Mouse (Mus musculus) stomach, postnatal 0 days (tissue): ENCODE measurements at regions not wholly inside any gene's neighbourhood (a gene's known extent, or its start where the extent isn't known, plus 50 kb on each side); places are given as distances from the start of the nearest gene placed in this dataset.

ENCODE experiments used
- ATAC-seq: fragments of 200-750 bp; cut with Nextera tagmentation; 2 replicates; pipeline ENCODE4 v1.8.0; 2017; ENCODE audit not compliant: low FRiP score, low TSS enrichment
- DNase-seq: peaks from one replicate; pipeline ENCODE4 v3.0.0-alpha.2; 2016; ENCODE audit warnings: low spot score
- H3K27ac ChIP-seq: fragments of 300-500 bp; sonication (generic); replicated peaks from 2 replicates; pipeline ENCODE4 v1.5.1; 2014; ENCODE audit warnings: mild to moderate bottlenecking, control low read depth
- H3K27me3 ChIP-seq: fragments of 300-500 bp; sonication (generic); 2 replicates; pipeline ENCODE4 v1.6.1; 2014; ENCODE audit warnings: low read length; ENCODE audit not compliant: control insufficient read depth, insufficient read depth
- H3K36me3 ChIP-seq: fragments of 300-500 bp; sonication (generic); 2 replicates; pipeline ENCODE4 v1.6.1; 2014; ENCODE audit warnings: low read length, mixed read lengths; ENCODE audit not compliant: control insufficient read depth, insufficient read depth
- H3K4me1 ChIP-seq: fragments of 300-500 bp; sonication (generic); replicated peaks from 2 replicates; pipeline ENCODE4 v1.6.1; 2014; ENCODE audit warnings: antibody characterized with exemption; ENCODE audit not compliant: control insufficient read depth, insufficient read depth
- H3K4me2 ChIP-seq: fragments of 300-500 bp; sonication (generic); replicated peaks from 2 replicates; pipeline ENCODE4 v1.6.1; 2014; ENCODE audit warnings: low read depth, mild to moderate bottlenecking, control low read depth, moderate library complexity
- H3K4me3 ChIP-seq: fragments of 300-500 bp; sonication (generic); 2 replicates; pipeline ENCODE4 v1.5.1; 2014; ENCODE audit warnings: low read depth, low read length, control low read depth
- H3K9ac ChIP-seq: fragments of 300-500 bp; sonication (generic); 2 replicates; pipeline ENCODE4 v1.6.1; 2014; ENCODE audit warnings: mild to moderate bottlenecking, low read length, control low read depth, mixed read lengths
- H3K9me3 ChIP-seq: fragments of 300-500 bp; sonication (generic); 2 replicates; pipeline ENCODE4 v1.6.1; 2016; ENCODE audit warnings: low read length; ENCODE audit not compliant: control insufficient read depth
- CTCF ChIP-seq: IDR thresholded peaks from 2 replicates; pipeline ENCODE4 v1.5.1; 2016; ENCODE audit warnings: antibody characterized with exemption, low read depth, mild to moderate bottlenecking, moderate library complexity
- EP300 ChIP-seq: optimal IDR thresholded peaks from 2 replicates; pipeline ENCODE3; 2016; ENCODE audit warnings: antibody characterized with exemption
- WGBS: fragments of 180-500 bp; shearing (Covaris S2); extraction: QIAGEN DNeasy Blood & Tissue Kit; methylation state at CpG from one replicate; pipeline ENCODE4 v1.1.7; 2014; 5-methylcytosine and 5-hydroxymethylcytosine counted together

GRCm38 (mm10) chr14:116586742-116587141 is 338.4 kb upstream of the Gpc6 start:
- Histone ChIP-seq H3K9ac (no peak overlapping the region), H3K27me3 (no peaks in the 10 kb centered on the region), H3K4me1 (no peaks in the 10 kb centered on the region), H3K36me3 (no peaks in the 10 kb centered on the region), H3K4me2 (no peak overlapping the region), H3K27ac (no peak overlapping the region), H3K9me3 (no peaks in the 10 kb centered on the region), H3K4me3 (no peak overlapping the region)
- DNase-seq (no peak), ATAC-seq (no peak)
- TF ChIP-seq EP300, result no peak
- TF ChIP-seq CTCF, result no peak
- WGBS, result 39% methylated on average over 4 of the region's 4 CpGs

- no peak for DNase-seq
- no peak overlapping the region for H3K4me3 ChIP-seq
- H3K27me3 ChIP-seq, result no peaks in the 10 kb centered on the region
- no peak overlapping the region for H3K4me2 ChIP-seq
- TF ChIP-seq EP300 (no peak), CTCF (no peak)
- no peaks in the 10 kb centered on the region for H3K9me3 ChIP-seq
- no peaks in the 10 kb centered on the region for H3K4me1 ChIP-seq
- ATAC-seq, result no peak
- 89% methylated on average over 2 of the region's 2 CpGs for WGBS
- no peak overlapping the region for H3K27ac ChIP-seq
- no peak overlapping the region for H3K9ac ChIP-seq
- H3K36me3 ChIP-seq, result no peaks in the 10 kb centered on the region
Measured at GRCm38 (mm10) chr14:116589529-116589928, 335.6 kb upstream of the Gpc6 start.

- Histone ChIP-seq H3K4me1 (no peaks in the 10 kb centered on the region), H3K9me3 (no peaks in the 10 kb centered on the region), H3K36me3 (no peaks in the 10 kb centered on the region), H3K9ac (no peak overlapping the region), H3K4me2 (no peak overlapping the region), H3K4me3 (no peak overlapping the region), H3K27me3 (no peaks in the 10 kb centered on the region), H3K27ac (no peak overlapping the region)
- TF ChIP-seq EP300, result no peak
- no peak for TF ChIP-seq CTCF
- ATAC-seq (no peak), DNase-seq (no peak)
- WGBS, result 63% methylated on average over 3 of the region's 3 CpGs
Measured at GRCm38 (mm10) chr14:116590111-116590510, 335.0 kb upstream of the Gpc6 start.

- DNase-seq, result no peak
- no peak for ATAC-seq
- Histone ChIP-seq H3K9ac (no peak overlapping the region), H3K4me1 (no peaks in the 10 kb centered on the region), H3K9me3 (no peaks in the 10 kb centered on the region), H3K4me3 (no peak overlapping the region), H3K4me2 (no peak overlapping the region), H3K36me3 (no peaks in the 10 kb centered on the region), H3K27me3 (no peaks in the 10 kb centered on the region), H3K27ac (no peak overlapping the region)
- TF ChIP-seq EP300, result no peak
- TF ChIP-seq CTCF, result no peak
- WGBS, result 91% methylated on average over 2 of the region's 2 CpGs
Measured at GRCm38 (mm10) chr14:116608130-116608529, 317.0 kb upstream of the Gpc6 start.

- no peak overlapping the region for H3K27ac ChIP-seq
- TF ChIP-seq CTCF (no peak), EP300 (no peak)
- no peak for ATAC-seq
- no peak overlapping the region for H3K4me2 ChIP-seq
- DNase-seq, result no peak
- H3K9me3 ChIP-seq, result no peaks in the 10 kb centered on the region
- H3K4me1 ChIP-seq, result no peaks in the 10 kb centered on the region
- no peaks in the 10 kb centered on the region for H3K36me3 ChIP-seq
- no peaks in the 10 kb centered on the region for H3K27me3 ChIP-seq
- H3K9ac ChIP-seq, result no peak overlapping the region
- no peak overlapping the region for H3K4me3 ChIP-seq
- 89% methylated on average over 3 of the region's 3 CpGs for WGBS
Measured at GRCm38 (mm10) chr14:116611210-116611609, 313.9 kb upstream of the Gpc6 start.

- TF ChIP-seq CTCF, result no peak
- no peak for TF ChIP-seq EP300
- Histone ChIP-seq H3K27me3 (no peaks in the 10 kb centered on the region), H3K27ac (no peak overlapping the region), H3K4me1 (no peaks in the 10 kb centered on the region), H3K36me3 (no peaks in the 10 kb centered on the region), H3K4me2 (no peak overlapping the region), H3K4me3 (no peak overlapping the region), H3K9ac (no peak overlapping the region), H3K9me3 (no peaks in the 10 kb centered on the region)
- ATAC-seq, result no peak
- WGBS, result 28% methylated on average over 2 of the region's 2 CpGs
- no peak for DNase-seq
Measured at GRCm38 (mm10) chr14:116632181-116632580, 292.9 kb upstream of the Gpc6 start.

GRCm38 (mm10) chr14:116642091-116642490 is 283.0 kb upstream of the Gpc6 start:
- H3K27ac ChIP-seq, result no peak overlapping the region
- no peak for ATAC-seq

More at GRCm38 (mm10) chr14:116642091-116642490, 283.0 kb upstream of the Gpc6 start:
- H3K4me2 ChIP-seq, result no peak overlapping the region
- DNase-seq, result no peak
- TF ChIP-seq CTCF (no peak), EP300 (no peak)
- H3K4me1 ChIP-seq, result no peaks in the 10 kb centered on the region
- no peaks in the 10 kb centered on the region for H3K9me3 ChIP-seq
- H3K9ac ChIP-seq, result no peak overlapping the region
- no peaks in the 10 kb centered on the region for H3K36me3 ChIP-seq
- no peak overlapping the region for H3K4me3 ChIP-seq
- no peaks in the 10 kb centered on the region for H3K27me3 ChIP-seq
